Mouse (Mus musculus) brain, embryonic 14.5 days (tissue): Measurements from ENCODE around the gene Selenos.

ENCODE experiments used
- CTCF ChIP-seq: fragments of 200-500 bp; IDR thresholded peaks from 2 replicates; pipeline ENCODE4 v1.5.1; 2012; ENCODE audit warnings: inconsistent platforms, mild to moderate bottlenecking, moderate library complexity, borderline replicate concordance; ENCODE audit not compliant: insufficient read depth, insufficient read length; ENCODE audit errors: extremely low read depth
- POLR2A ChIP-seq: fragments of 200-500 bp; IDR thresholded peaks from 2 replicates; pipeline ENCODE4 v1.6.1; 2012; ENCODE audit warnings: mild to moderate bottlenecking, inconsistent platforms, borderline replicate concordance; ENCODE audit not compliant: poor library complexity, insufficient read depth, insufficient read length, severe bottlenecking; ENCODE audit errors: extremely low read depth

GRCm38 (mm10) chr7:66043552-66044459, 35.6 kb upstream of the Selenos start, which contains the start of gene Gm45213:
- TF ChIP-seq POLR2A (no peak), CTCF (no peak)
